Mouse (Mus musculus) neutrophil, adult 65 days (primary cell): ENCODE results near the gene Gm3880. TPM values are rescaled to one million over a fixed set of nuclear protein-coding genes. Genes with fewer than 3 reads are reported as not detected.

ENCODE experiments used
- total RNA-seq: library from RNA; stranded (reverse); gene quantifications from 2 replicates; pipeline ENCODE4 v1.2.4, GENCODE M21; 2023

The Gm3880 gene
- total RNA-seq: not detected in 2 replicates

DNA sequence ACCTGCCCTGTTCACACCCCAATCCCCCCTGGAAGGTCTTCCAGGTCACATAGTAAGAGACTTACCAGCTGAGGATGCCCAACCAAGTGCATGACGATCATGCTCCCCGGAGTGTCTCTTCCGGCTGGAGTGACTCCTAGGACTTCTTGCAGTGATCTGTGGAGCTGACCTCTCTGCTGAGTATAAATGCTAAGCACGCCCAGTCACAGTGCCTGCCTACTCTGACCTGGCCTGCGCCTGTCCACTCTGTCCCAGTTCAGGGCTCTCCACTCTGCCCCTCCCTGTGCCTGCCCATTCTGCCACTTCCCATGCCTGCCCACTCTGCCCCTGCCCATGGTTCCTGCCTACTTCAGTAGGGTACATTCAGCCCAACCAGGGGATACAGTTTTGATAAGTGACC is at the start of gene Gm3880:
Gm3880 (minus strand) TSS at position 101 of the 400 bp plus-strand sequence.

GRCm38 (mm10) chrX:102707535-102707934 is 20.8 kb upstream of the Gm3880 start, which contains the start of the genes Gm9112 and Dmrtc1b:
TSS of gene Gm9112 (minus strand) at chrX:102707635.
TSS of gene Dmrtc1b (plus strand) at chrX:102707865.

GRCm38 (mm10) chrX:102643823-102644572 is 42.8 kb downstream of the Gm3880 start, which contains the start of gene Phka1:
TSS of gene Phka1 (minus strand) at chrX:102644246.

Other genes with a start within 250 kb of the Gm3880 start
- gene Hdac8, start 181.6 kb downstream of the Gm3880 start, total RNA-seq: 5.9 and 8.0 TPM in 2 replicates
- gene Phka1, start 42.7 kb downstream of the Gm3880 start, total RNA-seq: 2.5 and 3.0 TPM in 2 replicates
- gene Gm9112, start 20.7 kb upstream of the Gm3880 start, total RNA-seq: not detected in 2 replicates
- gene Dmrtc1b, start 20.9 kb upstream of the Gm3880 start, total RNA-seq: not detected in 2 replicates
- not detected in 2 replicates for gene Dmrtc1c1, start 116.0 kb upstream of the Gm3880 start, total RNA-seq
- not detected in 2 replicates for gene Dmrtc1c2, start 167.6 kb upstream of the Gm3880 start, total RNA-seq
- gene 1700031F05Rik, start 181.0 kb upstream of the Gm3880 start, total RNA-seq: not detected in 2 replicates
- gene Dmrtc1a, start 221.7 kb upstream of the Gm3880 start, total RNA-seq: not detected in 2 replicates
- not detected in 2 replicates for gene 1700011M02Rik, start 221.9 kb upstream of the Gm3880 start, total RNA-seq
- gene 1700018G05Rik, start 241.4 kb upstream of the Gm3880 start, total RNA-seq: not detected in 2 replicates